Mouse (Mus musculus): Measurements from ENCODE around the gene Twist2. TPM values are rescaled to one million over a fixed set of nuclear protein-coding genes. Genes with fewer than 3 reads are reported as not detected.

Gene Twist2
- total RNA-seq, 1 experiment from 2014 or later: 1.7 TPM

DNA sequence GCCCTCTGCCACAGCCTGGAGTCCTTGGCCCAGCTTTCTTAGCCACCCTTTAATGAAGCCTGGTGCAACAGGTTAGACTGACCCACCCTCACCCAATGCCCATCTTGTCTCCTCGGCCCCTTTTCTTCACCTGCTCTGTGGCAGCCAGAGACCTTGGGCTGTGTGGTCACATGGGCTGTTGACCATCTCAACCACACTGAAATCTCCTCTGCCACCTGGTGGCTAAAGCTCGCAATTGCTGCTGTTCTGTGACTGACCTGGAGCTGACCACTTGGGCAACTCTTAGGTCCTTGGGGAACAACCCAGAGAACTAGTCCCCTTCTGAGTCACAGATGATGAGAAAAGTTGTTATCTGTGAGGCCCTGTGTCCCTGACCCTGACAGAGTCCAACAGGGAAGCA is 73.4 kb downstream of the Twist2 start:
- DNase-seq: peak; percentile 89

GRCm38 (mm10) chr1:91875042-91875720 is 73.9 kb downstream of the Twist2 start:
- DNase-seq: no peak

GRCm38 (mm10) chr1:91878696-91879095 is 77.4 kb downstream of the Twist2 start:
- DNase-seq: peak; percentile 45

DNA sequence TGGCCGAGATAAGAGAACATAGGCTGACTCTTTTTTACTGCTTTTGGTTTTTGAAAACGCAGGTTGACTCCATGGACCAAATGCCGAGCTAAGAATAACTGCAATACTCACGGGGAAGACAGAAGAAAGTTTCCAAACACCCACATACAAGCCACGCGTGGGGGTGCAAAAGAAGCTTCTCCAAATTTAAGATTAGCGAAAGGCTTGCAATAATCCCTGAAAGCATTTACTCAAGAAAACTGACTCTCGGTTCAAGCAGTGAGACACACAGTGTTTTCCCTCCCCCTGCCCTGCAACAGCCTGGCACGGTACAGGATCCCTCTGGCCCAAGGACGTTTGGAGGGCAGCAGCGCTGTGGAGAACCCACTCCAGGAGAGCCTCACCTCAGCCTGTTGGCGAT is 78.9 kb downstream of the Twist2 start:
- peak; percentile 34 for DNase-seq

DNA sequence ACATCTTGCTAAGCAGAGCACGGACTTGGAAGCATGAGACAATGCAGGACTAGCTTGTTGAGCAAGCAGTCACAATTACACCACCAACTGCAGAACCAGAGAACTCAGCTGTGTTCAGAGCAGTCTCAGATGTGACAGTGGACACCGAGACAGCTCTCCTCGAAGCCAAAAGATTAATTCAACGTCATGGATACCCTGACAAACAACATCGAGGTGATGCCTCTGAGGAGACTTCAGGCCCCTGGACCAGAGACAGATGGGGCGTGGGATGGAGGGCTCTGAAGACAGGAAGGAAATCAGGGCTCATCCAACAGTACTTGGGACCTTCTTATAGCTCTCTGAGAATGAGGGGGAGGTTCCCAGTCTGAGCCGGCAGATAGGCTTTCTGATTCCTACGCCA is 79.6 kb downstream of the Twist2 start:
- DNase-seq: no peak

GRCm38 (mm10) chr1:91883115-91883514 is 81.9 kb downstream of the Twist2 start:
- DNase-seq: peak; percentile 32

DNA sequence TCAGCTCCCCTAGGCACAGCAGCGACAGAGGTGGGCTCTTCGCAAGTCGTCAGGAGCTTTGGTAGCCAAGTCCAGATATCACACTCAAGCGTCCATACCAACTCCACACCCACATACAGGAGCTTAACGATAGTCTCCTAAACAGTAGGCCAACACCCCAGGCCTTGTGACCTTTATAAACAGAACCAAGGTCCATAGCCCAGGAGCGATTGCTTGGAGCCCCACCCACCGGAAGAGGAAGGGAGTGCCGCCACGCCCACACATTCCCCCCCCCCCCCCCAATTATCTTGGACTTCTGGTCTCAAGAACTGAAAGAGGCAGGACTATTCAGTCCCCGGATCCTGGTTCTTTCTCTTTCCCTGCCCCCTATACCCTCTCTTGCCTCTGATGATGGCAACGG is 92.3 kb downstream of the Twist2 start:
- no peak for DNase-seq

- DNase-seq: no peak
Measured at GRCm38 (mm10) chr1:91894286-91894685, 93.0 kb downstream of the Twist2 start.

- DNase-seq: no peak
Measured at GRCm38 (mm10) chr1:91897078-91897477, 95.8 kb downstream of the Twist2 start.
